Mouse (Mus musculus): Measurements from ENCODE around the gene Pias3.
"Not testable (repeated sequence)": the region's sequence is repeated elsewhere in the genome, so short reads cannot be mapped to it uniquely, and the experiment has no call there.

Gene Pias3

DNA sequence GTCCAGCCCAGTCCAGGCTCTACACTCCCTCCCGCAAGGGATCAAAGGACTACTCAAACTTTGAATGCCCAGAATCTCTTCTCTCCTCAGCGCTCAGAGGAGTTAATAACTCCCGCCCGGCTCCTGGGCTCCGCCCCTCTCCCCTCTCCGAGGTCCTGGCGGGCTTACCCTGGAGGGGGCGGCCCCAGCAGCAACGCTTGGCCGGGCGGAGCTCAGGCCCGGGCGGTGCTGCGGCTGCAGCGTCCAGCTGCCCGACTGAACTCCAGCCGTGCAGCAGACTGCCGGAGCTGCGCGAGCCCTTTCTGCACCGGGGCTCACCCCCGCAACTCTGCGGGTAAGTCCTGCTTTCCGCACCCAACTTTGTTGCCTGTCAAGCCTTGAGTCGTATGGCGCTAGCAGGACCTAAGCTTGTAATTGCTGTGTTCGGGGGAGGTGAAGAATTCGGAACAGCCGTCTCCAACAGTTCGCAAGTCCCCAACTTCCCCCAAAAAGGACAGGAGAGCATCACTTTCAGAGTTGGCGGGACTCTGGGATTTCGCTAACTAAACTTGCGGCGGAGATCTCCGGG lies at the start of gene Pias3:
Pias3 (plus strand) TSS at position 187 of the 568 bp plus-strand sequence.
- peak; percentile 87 for DNase-seq

DNA sequence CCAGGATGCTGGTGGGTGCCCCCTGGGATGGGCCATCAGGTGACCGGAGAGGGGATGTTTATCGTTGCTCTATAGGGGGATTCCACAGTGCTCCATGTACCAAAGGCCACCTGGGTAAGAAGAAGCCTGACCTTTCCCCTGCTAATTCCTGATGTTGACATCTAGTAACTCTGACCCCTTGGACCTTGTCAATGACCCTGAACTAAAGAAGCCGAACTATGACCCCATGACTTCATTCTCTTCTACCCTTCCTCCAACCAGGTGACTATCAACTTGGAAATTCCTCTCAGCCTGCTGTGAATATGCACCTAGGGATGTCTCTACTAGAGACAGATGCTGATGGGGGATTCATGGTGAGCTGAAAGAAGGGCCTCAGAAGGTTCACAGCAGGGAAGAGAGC lies 48.8 kb upstream of the Pias3 start:
- no peak for DNase-seq

DNA sequence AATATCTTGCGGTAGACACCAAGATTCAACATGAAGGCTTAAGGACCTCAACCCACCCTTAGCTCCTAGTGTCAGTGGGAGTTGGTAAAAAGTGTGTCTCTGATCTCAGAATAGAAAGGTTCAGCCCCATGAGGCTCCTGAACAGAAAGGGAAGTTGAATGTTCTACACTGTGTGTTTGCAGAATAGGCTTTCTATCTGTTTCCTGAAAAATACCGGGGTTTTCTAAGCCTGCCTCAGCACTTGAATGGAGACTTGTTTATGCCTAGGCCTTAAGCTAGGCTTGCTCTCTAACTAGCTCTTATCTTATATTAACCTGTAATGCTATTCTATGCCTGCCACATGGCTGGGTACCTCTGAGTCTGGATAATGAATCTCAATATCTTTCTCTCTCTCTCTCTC lies 35.3 kb upstream of the Pias3 start:
- no peak for DNase-seq

DNA sequence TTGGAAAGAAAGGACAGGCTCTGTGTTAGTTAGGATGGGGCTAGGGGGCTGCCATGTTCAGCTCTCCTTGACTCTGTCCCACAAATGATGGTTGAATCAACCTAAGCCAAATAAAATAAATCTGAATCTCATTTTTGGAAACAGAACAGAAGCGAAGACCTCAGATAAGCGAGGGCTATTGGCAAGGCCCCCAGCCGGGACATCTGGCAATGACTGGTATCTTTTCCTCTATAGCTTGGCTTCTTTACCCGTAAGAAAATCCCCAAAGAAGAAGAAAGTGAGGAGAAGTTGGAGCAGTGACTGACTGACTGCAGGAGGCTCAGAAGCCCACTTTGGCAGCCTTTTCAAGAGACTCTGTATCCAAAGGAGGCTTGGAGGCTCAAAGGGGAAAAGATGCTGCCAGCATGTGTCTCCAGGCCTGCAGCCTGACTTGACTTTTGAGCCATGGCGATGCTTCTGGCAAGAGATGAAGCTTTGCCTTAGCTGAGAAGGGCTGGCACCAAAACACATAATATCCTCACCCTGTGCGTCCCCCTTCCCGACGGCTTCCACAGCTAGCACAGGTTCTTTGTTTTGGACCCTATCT lies 33.4 kb upstream of the Pias3 start:
- no peak for DNase-seq

DNA sequence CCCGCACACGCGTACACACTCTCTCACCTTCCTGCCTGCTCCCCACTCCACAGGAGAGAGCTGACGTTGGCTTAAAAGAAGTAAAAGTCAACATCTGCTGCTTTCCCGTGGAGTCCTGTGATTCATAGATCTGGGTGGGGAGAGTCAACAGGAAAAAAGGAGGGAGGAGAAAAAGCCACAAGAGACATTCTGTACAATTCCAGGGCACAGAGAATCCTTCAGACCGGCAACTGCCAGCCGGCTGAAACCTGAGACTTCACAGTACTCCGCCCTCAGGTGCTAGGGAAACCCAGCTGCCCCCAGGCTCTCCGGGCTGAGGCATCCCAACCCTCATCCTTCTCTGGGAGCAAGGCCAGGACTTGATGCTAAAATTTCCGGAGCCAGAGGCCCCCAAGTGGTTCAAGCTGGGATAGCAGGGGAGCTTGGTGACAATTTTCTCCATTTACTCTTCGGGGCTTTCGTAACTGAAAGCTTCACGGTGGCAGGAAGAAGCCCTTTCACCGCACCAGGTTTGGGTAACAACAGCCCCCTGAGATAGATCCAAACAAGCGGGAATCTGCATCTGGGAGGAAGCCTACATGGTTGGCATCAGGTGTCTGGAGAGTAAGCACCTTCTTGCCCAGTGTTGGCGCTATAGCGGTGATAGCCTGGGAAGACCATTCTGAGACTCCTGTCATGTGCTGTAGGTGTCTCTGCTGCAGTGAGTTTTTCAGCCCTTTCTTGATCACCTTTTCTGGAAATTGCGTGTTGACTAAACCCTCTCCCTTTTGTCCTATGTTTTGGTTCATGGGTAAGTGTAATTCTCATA lies 32.5 kb upstream of the Pias3 start:
- peak; percentile 87 for DNase-seq

DNA sequence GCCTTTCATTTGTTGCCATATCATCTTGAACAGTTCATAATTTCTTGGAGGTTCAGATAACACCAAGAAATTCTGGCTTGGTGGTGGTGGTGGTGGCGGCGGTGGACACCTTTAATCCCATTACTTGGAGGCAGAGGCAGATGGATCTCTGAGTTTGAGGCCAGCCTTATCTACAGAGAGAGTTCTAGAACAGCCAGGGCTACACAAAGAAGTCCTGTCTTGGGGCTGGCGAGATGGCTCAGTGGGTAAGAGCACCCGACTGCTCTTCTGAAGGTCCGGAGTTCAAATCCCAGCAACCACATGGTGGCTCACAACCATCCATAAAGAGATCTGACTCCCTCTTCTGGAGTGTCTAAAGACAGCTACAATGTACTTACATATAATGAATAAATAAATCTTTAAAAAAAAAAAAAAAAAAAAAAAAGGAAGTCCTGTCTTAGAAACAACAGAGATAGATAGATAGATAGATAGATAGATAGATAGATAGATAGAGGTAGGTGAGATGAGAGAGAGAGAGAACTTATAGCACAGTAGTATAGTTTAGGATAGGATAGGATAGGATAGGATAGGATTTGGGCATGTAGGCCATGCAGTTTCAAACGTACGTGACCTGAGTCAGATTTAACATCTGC lies 30.3 kb upstream of the Pias3 start:
- not testable (repeated sequence) for DNase-seq

DNA sequence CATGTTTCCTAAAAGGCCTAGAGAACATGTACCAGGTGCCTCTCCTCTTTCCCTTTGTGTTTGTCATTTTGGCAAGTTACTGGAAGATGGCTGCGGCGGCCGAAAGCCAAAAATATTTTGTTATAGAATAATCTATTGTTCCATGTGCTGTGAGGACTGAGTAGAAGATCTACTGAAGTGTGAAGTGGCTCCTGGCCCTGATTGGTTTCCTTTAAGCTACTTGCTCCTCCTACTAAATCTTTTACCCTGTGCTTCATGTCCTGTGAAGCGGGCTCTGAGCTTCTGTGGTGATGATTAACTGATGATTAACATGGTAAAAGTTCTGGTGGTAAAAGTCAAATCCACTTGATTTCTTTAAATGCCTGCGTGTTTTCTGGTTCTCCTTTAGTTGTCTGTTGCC lies 29.3 kb upstream of the Pias3 start:
- no peak for DNase-seq

DNA sequence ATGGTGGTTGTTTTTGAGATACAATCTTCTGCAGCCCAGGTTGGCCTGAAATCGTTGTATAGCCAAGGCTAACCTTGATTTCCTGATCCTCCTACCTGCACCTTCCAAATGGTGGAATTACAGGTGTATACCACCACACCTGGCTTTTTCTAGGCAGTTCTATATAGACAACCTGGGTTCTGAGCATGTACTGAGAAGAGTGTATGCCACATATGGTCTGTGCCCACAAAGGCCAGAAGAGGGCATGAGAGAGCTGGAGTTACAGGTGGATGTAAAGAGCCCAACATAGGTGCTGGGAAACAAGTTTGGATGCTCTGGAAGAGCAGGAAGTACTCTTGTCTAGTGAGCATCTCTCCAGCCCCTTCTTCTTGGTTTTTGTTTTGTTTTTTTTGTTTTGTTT lies 28.9 kb upstream of the Pias3 start:
- DNase-seq = peak; percentile 28

DNA sequence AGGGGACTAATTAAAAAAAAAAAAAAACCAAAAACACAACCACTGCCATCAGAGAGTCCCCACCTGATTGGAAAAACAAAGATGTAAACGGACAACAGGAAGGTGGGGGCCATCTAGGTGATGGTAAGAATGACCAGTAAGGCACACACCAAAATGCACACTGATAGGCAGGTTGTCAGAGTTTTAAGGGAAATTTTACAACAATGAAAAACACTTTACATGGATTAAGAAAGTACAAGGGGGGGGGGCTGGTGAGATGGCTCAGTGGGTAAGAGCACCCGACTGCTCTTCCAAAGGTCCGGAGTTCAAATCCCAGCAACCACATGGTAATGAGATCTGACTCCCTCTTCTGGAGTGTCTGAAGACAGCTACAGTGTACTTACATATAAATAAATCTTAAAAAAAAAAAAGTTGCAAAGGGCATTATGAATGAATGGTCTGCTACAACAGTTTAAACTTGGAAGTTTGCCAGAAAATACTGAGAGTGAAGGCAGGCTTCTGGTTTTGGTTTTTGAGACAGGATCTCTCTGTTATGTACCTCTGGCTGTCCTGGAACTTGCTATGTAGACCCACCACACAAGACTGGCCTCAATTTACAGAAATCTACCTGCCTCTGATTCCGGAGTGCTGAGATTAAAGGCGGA lies 27.6 kb upstream of the Pias3 start:
- DNase-seq = no peak

DNA sequence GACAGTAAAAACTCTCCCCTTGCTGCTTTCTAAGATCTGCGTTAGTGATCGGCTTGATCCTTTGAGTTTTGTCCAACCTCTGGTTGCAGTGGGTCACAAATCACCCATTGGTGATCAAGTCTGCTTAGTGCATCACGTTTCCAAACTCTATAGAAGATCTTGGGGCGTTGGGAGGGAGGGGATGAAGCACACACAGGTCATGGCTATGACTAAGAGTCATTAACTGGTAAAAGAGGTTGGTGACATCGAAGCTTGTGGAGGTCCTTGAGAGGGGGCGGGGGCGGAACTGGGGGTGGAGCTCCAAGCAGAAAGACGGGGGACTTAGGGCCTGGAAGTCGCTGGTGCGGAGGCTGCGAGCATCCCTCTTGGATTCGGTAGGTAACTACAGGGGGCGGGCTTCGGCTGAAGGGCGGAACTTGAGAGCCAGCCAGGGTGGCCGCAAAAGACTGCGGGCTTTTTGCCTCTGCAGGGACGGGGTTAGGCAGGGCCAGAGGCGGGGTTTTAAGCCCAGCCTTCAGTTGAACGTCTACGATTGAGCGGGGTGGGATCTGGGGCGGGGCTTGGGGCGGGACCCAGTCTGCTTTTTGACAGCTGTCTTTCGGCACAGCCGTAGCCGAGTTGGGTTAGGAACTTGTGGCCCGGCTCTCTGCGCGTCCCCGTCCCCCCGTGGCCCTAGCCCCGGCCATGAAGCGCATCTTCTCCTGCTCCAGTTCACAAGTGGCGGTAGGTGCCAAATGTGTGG lies 26.3 kb upstream of the Pias3 start, which contains the start of gene Ankrd35:
Ankrd35 (plus strand) TSS at position 405 of the 742 bp plus-strand sequence.
- DNase-seq = peak; percentile 79

DNA sequence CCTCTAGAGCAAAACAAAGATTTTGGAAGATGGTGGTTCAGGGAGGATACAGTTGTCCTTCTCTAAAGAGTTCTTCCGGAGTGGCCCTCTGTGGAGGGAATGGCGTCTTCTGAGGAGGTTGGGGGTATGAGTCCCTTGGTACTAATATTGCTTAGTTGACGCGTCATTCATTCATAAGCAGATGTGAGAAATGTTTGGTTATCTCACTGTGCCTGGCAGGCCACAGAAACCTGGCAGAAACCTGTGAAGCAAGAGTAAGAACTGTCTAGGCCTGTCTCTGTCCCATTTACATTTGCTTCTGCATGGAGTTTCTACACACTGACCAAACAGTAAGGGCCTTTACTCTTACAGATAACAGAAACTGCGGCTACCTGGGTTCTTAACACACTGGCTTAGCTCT lies 24.7 kb upstream of the Pias3 start:
- DNase-seq = no peak

DNA sequence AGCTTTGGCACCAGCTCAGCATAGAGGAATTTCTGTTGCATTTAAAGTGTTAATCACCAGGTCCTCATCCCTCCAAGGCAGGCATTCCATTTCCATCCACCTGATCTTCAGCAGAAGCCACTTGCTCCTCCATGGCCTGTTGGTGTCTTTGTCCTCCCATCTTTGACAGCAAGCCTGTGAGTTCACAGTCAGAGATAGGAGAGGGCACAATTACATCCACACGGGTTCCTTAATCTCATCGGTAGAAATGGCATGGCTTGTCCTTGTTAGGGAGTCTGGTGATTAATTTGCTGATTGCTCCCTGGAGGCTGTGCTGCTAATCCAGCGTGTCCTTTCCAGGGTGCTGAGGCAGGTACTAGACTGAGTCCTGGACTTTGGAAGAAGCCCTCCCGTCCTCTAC lies 22.7 kb upstream of the Pias3 start:
- no peak for DNase-seq

DNA sequence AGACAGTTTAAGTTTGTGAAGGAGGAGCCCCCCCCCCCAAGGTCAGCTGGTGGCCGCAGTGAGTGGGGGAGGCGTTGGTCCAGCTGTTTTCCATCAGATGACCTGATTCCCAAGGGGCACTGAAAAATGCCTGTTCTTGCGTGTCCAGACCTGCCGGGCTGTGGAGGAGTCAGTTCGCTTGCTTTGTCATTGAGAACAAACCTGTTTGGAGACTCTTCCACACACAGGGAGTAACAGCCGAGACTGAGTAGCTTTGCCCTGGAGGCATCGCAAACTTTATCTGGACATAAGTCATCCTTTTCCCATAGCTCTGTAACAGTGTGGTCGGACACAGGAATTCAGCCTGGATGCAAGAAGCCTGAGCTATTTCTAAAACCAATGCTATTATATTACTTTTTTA lies 21.7 kb upstream of the Pias3 start:
- no peak for DNase-seq

DNA sequence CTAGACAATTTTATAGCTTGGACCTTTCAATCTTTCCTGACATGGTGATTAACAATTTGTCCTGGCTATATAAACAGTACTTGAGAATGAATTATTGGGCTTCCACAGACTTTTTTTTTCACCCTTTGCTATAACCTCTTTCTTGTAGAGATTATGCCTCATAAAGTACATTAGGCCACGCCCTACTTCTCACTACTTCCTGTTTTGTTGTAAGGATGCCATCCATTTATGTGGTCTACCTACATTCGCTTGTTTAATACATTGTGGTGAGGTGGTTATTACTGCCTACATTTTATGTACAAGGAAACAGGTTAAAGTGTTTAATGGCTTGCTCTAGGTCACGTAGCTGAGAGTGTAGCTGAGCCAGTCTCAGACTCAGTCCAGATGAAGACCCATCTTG lies 21.0 kb upstream of the Pias3 start:
- DNase-seq = no peak

DNA sequence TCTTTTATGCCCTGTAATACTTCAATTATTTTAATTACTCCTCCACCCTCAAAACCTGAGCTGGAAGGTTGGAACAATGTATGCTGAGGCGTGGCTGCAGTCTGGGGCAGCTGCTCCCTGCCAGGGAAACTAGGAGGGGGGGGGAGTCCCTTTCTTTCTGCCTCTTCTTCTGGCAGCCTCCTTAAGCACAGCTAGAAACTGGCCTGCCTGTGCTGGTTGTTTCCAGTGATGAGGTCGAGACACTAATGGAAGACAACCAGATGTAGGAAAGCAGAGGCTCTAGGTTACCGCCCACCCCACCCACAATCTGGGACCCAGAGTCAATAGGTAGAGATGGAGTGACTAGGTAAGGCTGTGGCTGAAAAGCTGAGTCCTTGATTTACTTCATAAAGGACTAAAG lies 20.5 kb upstream of the Pias3 start:
- DNase-seq = no peak

DNA sequence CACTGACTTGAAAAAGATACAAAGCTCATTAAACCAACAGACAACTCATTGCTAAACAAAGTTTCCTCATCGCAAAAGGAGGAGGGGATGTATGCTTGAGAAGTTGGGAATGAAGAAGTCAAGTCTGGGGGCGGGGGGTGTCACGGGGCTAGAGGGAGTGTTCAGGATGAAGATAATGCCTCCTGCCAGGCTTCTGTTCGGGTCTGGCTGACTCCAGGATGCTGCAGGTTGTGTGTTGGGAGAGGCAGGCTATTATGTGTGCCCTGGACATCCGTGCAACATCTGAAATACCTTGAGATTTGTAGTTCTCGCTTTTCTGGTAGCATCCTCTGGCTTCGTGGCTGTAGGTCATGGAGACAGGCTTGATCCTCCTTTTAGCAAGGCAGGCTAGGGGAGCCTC lies 17.7 kb upstream of the Pias3 start:
- no peak for DNase-seq

DNA sequence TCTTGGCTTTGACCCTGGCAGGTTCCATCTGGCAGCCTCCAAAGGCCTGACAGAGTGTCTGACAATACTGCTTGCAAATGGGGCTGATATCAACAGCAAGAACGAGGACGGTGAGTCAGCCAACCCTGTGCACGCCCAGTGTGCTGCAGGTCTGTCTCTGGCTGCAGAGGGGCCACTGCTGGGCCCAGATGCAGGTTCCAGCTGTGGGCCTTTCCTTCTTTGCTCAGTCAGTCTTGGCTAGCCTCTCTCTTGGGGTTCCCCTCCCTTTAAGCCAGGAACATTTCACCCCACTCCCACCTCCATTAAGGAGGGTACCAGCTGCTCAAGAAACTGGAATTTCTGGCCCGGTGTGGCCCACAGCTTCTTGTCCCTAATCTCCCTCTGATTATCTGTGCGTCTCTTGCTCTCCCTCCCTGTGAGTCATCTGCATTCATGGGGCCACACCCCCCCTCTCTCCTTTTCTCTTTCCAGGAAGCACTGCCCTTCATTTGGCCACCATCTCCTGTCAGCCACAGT lies 17.0 kb upstream of the Pias3 start:
- DNase-seq = no peak

DNA sequence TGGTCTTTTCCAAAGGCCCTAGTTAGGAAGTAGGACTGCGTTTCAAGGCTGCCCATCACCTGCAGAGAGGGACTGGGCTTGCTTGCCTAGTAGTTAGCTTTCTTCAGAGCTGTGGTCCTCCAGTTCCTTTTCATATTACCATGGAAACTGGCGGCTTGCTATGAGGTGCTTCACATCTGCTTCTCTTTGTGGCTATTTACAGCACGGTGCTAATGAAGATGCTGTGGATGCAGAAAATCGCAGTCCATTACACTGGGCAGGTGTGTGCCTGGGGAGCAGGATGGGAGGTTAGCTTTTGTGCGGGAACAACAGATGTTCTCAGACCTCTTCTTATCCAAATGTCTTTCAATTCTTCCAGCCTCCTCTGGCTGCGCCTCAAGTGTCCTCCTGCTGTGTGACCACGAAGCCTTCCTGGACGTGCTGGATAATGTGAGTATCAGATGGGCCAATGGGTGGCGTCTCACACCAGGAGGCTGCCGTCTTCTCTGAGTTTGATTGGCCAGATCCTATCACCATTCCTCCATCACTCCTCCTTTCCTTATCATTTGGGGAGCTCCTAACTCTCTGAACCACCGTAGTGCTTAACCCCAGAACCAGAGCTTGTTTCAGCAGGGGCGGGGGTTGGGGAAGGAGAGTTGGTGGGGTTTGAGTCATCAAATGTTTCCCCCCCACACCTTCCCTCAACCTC lies 15.8 kb upstream of the Pias3 start:
- DNase-seq = no peak

DNA sequence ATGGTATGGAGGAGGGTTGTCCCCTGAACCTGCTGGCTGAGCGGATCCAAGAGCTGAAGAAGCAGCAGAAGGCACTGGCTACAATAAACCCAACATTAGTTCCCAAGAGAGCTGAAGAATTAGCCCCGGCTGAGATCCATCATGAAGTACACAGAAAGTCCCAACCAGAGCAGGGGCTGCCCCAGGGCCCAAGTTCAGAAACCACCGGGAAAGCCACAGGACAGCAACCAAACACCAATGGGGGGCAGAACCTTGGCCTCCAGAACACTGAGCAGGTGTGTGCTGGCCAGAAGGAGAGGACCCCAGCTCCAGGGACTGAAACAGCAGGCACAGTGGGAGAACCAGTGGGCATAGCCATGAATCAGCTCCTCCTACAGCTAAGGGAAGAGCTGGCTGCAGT lies 12.7 kb upstream of the Pias3 start:
- no peak for DNase-seq

DNA sequence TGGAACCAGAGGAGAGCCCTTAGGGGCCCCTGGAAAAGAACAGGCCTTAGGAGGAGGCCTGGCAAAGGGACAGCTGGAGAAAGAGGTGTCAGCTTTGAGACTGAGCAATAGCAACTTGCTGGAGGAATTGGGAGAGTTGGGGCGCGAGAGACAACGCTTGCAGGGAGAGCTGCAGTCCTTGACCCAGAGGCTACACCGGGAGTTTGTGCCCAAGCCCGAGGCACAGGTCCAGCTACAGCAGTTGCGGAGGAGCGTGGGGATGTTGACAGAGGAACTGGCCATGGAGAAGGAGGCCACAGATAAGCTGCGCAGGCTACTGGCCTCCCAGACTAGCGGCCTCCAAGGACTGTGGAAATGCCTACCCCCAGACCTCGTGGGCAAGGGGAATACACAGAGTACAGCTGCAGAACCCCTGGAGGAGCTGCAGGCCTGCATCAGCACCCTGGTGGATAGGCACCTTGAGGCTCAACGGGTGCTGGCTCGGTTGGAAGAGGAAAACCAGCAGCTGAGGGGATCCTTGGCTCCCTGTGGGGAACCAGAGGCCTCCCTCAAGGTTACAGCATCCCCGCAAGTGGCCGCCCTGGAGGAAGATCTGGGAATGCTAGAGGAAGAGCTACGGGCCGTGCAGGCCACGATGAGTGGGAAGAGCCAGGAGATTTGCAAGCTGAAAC lies 11.9 kb upstream of the Pias3 start:
- no peak for DNase-seq

DNA sequence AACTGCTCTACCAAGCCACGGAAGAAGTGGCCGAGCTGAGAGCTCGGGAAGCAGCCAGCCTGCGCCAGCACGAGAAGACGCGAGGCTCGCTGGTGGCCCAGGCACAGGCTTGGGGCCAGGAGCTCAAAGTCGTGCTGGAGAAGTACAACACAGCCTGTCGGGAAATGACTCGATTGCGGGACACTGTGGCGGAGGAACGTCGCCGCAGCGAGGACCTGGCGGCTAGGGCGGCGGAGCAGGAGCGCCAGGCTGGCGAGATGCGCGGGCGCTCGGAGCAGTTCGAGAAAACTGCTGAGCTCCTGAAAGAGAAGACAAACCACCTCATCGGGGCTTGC lies 11.4 kb upstream of the Pias3 start:
- no peak for DNase-seq
